Mouse (Mus musculus) cerebellum, adult 11-12 months (tissue): ENCODE results near the gene Ndel1.
"Not testable (repeated sequence)": the region's sequence is repeated elsewhere in the genome, so short reads cannot be mapped to it uniquely, and the experiment has no call there.

ENCODE experiments used
- DNase-seq: peaks from one replicate; pipeline ENCODE4 v3.0.0; 2022

Ndel1 gene

DNA sequence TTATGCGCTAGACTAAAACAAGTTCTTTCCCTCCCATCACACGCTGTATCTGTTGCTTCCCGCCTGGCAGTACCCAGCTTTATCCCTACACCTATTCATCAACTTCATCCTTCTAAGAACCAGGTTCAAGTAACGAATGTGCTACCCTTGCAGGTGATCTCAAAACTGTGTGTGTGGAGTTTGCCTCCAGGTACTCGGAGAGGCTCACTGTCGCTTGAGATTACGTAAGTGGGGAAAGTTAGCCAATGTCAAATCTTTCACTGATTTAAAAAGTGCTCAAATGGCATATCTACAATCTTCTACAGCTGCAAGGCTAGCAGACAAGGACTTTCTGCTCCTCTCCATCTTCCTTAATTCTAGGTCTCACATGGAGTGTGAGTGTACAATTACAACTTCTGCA is 20.8 kb downstream of the Ndel1 start:
- no peak for DNase-seq

DNA sequence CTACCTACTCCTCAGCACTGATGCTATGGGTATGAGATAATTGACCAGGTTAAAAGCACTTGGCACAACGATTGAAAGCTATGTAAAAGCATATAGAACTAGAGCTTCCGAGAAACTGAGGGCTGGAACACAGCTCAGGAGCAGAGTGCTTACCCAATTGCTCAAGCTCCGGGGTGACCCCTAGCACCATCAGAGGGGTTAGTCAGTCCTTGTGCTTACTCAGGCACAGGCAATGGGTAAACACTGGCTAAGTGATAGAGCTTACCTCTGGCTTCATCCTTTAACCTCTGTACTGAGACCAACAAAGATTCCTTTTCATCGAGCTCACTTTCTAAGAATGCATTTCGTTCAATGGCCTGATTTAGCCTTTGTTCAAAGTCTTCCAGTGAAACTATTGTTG is 32.1 kb downstream of the Ndel1 start:
- no peak for DNase-seq

DNA sequence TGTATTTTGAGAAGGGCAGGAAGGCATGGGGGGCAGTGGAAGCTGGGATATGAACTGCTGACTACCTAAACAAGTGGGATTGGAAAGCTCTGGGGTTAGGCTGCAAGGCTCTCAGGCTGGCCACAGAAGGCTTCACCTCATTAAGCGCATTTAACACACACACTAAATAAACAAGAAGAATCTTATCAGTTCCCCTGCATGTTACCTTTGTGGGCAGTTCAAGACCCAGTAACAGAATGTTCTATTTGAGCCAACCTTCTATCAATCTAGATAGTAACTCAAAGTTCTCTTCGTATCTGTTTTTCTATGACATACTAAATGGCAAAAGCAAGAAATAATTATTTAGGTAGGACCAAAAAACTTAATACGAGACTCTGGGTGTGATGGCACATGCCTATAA is 36.6 kb downstream of the Ndel1 start:
- no peak for DNase-seq

DNA sequence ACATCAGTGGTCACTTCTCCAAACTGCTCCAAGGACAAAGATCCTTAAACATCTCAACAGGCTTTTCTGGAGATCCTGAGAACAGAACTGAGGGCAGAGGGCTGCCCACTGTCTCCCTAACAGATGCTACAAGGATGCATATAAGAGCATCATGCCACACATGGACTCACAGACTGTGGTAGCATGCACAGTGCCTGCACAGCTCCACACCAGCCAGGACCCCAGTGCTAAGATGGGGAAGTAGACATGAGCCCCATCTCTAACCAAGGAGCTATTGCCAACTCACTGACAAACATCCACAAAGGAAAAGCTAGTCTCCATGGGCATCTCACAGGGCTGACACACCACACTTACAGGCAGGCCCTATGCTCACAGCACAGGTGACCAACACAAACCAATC is 38.1 kb downstream of the Ndel1 start:
- DNase-seq, result no peak

DNA sequence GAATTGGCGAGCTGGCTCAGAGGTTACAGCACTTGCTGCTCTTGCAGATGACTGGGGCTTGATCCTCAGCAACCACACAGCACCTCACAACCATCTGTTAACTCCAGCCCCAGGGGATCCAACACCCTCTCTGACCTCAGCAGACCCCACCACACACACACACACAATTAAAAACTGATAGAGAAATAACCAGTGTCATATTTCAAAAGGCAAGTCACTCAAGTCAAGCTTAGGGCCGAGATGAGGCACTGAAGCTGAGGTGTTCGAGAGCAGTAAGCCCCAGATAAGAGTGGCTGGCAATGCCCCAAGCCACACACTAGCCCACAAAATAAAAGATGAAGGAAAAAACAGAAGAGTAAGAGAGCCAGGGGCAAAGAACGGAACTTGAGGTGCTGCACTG is 38.9 kb downstream of the Ndel1 start:
- DNase-seq, result no peak

DNA sequence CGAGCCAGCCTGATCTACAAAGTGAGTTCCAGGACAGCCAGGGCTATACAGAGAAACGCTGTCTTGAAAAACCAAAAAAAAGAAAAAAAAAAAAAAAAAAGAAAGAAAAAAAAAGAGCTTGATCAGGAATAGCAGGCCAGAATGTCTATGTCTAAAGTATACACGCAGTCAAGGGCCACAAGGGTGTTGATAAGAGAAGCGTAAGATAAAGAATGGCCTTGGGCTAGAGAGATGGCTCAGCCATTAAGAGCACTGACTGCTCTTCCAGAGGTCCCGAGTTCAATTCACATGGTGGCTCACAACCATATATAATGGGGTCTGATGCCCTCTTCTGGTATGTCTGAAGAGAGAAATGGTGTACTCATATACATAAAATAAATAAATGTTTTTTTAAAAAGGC is 40.1 kb downstream of the Ndel1 start:
- DNase-seq, result not testable (repeated sequence)

DNA sequence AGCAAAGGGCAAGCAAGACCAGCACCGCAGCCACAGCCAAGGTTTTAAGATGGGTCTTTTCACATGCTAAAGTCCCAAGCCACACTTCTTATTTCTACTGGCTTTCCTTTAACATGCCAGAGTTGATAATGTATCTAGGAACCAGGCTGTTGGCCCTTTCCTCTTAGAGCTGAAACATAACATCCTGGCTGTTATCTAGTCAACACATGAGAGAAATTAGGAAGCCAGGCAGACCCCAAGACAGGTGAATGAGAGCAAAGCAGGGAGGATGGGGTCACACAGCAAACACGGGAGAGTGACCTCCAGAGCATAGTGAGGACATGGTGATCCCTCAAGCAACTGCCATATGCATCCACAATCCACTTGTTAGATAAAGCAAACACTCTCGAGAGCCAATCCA is 44.9 kb downstream of the Ndel1 start:
- no peak for DNase-seq

DNA sequence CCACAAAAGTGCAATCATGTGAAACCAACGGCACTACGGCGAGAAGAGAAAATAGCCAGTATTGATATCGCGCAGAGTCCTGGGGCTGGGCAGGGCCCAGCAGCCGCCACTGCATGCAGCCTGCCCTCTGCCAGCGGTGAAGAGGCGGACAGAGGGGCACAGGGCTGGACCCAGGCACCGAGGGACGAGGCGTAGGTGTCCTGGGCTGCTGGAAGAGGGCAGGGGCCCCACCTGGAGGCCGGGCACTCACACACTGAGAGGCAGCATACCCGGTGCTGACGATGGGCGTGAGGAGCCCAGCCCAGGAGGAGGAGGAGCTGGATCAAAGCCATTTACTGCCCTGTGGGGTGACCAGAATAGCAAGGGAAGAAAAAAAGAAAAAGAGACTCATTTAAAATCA is 49.3 kb downstream of the Ndel1 start:
- no peak for DNase-seq

DNA sequence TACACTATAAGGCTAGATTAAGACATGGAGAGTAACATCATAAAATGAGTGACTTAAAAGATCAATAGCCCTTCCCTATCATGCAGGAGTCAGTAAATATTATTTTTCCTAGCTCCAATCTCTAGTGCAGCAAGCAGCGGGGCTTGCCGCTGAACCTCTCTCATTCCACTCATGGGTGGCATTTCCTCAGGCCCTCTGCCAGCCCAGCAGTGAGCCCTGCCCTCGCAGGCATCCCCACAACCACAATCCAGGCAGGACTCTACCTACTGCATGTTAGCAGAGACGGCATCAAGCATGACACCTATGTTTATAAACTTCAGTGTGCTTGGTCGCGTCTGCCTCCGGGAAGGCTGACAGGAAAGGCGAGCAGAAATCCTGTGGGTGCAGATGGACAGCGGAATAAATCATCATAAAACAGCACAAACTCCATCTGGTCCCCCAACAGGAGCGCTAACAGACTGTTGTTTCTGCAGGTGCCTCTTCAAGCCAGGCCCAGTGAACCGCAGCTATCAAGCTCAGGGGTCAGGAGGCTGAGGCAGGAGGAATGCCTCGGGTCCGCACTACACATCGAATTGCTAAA is 52.3 kb downstream of the Ndel1 start:
- peak; percentile 61 for DNase-seq

DNA sequence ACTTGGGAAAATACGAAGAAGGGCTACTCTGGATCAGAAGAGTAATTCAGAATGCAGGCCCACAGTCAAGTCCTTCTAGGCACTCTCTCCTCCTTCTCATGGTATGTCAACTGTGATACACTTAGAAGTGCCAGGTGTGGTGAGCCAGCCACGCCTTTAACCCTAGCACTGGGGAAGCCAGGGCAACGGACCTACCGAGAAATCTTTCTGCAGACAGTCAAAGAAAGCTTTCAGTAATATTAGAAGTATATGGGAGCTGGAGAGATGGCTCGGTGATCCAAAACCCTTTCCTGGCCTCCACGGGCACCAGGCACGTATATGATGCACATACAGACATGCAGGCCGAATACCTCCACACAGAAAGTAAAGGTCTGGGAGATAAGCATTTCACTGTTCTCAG is 53.2 kb downstream of the Ndel1 start:
- no peak for DNase-seq

DNA sequence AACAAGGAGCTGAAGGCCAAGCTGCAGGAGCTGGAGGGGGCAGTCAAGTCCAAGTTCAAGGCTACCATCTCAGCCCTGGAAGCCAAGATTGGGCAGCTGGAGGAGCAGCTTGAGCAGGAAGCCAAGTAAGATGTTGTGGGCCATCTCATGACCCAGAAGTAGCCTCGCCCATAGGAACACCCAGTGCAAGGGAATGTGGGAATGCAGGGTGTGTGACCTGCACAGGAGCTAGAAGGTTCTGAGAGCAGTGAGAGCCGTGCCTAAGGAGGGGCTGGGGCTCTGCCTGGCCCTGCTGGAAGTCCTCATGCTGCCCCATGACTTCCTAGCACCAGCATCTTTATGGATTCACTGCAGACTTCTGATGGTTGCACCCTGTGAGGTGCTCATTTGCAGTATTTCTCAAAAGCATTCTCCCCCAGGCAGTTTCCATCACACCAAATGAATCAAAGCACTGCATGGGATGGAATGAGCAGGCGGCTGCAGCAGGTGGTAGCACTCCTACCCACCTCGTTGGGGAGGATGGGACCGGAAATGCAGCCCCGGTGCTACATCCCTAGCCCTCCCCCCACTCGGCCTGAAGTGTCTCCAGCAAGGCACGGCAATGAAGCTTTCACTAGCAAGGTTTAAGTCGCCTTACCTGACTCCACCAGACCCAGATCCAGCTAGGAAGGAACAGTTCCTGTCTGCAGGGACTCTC is 59.6 kb downstream of the Ndel1 start:
- DNase-seq, result no peak

DNA sequence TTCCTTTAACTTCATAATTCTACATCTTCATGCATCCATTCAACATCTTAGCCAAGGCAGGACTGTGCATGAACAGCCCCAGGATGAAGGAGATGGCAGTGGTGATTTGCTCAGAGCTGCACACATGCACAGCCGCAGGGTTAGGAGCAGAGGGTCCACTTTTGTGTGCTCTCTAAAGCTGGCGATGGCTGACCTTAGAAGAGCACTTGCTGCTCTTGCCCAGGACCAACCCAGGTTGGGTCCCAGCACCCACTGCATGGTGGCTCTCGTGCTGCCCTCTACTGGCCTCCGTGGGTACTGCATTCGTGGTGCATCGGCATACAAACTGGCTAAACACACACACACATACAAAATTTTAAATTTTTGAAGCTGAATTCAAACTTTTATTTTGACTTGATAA is 63.9 kb downstream of the Ndel1 start:
- DNase-seq, result peak; percentile 67

DNA sequence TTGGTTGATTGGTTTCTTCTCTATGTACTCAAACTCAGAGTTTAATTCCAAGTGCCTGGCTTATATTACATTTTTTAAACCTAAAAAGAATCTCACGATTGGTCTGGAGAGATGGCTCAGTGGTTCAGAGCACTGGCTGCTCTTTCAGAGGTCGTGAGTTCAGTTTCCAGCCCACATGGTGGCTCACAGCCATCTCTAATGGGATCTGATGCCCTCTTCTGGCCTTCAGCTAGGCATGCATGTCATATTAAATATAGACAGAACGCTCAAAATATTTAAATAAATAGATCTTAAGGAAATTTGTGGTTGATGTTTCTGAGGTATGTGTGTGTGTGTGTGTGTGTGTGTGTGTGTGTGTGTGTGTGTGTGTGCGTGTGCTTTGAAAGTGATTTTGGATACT is 66.5 kb downstream of the Ndel1 start:
- no peak for DNase-seq

DNA sequence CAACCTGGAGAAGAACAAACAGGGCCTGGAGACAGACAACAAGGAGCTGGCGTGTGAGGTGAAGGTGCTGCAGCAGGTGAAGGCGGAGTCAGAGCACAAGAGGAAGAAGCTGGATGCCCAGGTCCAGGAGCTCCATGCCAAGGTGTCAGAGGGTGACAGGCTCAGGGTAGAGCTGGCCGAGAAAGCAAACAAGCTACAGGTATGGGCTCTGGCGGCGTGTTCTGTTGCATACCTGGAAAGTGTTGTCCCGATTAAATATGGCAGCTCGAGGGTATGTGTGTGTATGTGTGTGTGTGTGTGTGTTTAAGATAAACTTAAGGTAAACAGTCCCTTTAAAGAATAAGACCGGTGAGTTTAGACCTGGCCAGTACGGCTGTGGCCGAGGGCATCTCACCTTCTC is 73.4 kb downstream of the Ndel1 start:
- DNase-seq, result no peak

DNA sequence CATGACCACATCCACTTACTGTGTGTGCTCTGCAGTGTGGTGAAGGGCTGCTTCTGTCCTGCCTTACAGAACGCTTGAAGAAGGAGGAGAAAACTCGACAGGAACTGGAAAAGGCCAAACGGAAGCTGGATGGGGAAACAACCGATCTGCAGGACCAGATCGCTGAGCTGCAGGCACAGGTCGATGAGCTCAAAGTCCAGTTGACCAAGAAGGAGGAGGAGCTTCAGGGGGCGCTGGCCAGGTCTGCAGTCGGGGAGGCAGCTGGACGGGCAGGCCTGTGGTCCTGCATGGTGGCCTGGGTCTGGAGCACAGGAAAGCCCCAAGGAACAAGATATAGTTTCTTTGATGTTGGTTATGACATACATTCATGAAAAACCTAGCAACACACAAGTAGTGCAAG is 79.9 kb downstream of the Ndel1 start:
- DNase-seq, result no peak

DNA sequence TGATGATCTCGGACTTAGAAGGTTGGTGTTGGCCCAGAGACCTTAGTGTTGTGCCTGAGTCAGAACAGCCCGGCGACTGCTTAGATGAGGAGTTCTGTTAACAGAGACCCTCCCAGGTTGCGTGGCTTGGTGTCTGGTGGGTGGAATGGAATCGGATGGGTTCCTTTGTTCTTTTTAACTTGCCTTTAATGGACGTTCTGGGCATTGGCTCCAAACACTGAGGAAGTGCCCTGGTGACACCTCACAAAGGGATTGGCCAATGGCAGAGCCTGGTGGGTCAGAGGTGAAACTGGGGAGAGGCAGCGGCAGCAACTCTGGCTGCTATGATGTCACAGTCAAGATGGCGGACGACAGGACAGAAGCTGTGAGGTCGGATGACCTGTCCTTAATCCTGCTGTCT is 80.9 kb downstream of the Ndel1 start:
- no peak for DNase-seq

DNA sequence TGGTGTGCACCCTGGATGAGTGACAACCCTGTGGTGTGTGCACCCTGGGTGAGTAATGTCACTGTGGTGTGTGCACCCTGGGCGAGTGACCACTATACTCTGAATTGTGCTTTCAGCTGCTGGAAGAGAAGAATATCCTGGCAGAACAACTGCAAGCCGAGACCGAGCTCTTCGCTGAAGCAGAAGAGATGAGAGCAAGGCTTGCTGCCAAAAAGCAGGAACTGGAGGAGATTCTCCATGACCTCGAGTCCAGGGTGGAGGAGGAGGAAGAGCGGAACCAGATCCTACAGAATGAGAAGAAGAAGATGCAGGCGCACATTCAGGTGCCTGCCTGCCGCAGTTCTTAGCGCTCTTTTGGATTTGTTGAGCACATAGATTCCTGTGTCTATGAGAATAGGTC is 84.4 kb downstream of the Ndel1 start:
- no peak for DNase-seq

DNA sequence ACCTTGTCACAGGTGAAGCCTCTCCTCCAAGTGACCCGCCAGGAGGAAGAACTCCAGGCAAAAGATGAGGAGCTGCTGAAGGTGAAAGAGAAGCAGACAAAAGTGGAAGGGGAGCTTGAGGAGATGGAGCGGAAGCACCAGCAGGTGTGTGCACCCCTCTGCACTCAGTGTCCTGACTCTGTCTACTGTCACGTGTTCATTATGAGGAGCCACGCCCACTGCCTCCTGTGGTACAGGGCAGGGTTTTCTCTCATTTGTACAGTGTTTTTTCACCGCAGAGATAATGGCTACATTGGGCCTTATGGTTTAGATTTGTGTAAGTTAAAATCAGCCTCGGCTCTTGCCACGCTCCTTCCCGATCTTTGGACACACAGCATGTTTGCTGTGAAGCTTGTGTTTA is 85.8 kb downstream of the Ndel1 start:
- DNase-seq, result no peak

DNA sequence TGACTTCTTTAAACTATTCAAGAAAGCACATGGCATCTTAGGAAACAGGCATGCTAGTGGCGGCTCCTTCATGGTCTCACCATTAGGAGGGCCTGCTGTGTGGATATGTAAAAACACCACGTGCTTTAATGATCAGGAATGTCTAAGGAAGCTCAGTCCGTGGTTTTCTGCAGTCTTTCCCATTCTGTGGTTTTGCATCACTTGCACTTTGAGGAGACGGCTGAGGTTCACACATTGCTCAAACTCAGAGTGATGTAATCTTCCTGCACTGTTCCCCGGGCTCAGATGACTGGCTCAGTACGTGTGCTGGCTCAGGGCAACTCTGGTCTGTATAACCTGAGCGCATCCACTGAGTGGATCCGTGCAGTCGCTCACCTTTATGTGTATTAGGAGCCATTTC is 89.3 kb downstream of the Ndel1 start:
- DNase-seq, result no peak

DNA sequence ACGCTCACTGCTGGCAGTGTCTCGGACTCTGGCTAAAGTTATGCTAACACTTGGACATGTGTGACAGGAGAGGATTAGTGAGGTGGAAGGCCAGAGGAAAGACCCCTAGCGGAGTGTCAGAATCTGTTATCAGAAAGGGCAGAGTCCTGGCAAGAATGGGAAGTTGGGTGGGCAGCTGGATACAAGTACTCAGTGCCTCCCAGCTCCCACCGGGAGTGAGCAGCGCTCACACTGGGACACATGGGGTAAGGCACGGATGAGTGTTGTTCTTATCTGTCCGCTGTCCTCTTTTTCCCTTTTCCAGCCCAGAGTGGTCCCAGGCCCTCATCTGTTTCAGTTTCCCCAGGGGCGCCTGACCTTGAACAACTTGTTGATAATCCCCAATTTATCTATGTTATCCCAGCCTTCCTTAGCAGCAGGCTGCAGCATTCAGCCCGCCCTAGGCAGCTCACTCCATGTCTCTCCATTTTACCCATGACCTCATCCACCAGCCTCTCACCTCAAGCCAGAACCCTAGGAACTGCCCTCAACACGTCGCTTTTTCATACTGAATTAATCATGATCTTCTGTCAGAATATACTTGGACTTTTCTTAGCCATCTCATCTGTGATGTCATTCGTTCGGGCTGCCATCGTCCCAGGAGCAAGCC is 91.1 kb downstream of the Ndel1 start:
- peak; percentile 28 for DNase-seq

DNA sequence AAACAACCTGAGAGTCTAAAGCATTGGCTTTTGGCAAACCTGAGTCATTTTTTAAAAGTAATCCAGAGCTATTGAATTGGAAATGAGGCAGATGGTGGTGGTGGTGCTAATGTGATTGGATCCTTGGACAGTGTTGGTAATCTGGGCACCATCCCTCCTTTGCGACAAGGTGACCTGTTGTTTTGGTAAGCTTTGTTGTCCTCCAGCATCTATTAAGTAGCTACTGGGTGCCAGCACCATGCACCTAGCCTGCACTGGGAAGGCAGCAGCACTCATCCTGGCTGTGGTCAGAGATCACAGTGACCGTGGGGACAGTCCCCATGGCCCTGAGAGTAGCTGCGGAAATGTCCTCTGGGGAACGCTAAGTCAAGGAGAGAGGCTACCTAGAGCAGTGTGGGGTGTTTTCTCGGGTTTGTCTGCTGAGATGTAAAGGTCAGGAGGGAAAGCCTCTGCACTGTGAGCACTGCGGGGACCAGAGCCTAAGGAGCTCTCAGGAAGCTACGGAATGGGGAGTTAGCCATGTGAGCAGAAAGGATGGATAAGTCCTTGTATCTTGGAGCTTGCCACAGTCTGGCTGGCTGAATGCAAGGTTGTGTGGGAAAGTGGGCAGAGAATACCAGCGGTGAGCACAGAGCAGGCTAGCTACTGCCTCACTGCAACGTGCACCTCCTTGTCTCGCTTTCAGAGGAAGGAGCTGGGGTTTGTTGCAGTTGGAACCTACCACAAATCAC is 91.8 kb downstream of the Ndel1 start:
- DNase-seq, result peak; percentile 42

DNA sequence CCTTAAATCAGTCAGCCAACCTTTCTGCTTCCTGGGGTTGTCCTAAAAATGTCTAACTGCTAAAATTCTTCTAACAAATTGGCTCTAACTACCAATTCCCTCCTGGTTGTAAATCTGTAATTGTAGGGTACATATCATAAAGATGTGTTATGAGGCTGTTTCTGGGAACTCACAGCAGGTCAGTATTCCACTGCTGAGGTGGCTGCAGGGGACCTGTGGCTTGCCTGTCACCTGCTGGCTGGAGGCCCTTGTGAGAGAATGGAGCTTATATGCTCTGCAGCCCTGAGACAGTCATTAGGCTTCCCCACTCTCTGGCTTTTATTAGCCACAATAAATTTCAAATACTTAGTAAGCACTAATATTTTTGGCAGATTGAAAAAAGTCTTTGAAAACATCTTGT is 92.8 kb downstream of the Ndel1 start:
- DNase-seq, result peak; percentile 33

DNA sequence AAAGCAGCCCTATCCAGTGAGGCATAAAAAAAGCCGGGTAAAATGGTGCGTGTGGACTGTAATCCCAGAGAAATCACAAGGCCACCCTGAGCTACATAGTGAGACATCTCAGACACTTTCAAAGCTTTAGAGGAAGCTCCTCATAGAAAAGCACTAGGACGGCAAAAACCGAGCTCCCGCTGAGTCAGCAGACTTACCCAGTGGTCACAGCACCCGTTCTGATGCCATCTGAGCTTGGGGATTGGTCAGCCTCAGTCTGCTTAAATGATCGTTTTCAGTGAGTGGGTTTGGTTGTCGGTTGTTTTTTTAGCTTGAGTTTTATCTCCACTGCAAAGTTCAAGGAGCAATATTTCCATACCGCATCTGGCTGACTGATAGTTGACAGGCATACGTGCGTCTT is 93.7 kb downstream of the Ndel1 start:
- DNase-seq, result no peak

DNA sequence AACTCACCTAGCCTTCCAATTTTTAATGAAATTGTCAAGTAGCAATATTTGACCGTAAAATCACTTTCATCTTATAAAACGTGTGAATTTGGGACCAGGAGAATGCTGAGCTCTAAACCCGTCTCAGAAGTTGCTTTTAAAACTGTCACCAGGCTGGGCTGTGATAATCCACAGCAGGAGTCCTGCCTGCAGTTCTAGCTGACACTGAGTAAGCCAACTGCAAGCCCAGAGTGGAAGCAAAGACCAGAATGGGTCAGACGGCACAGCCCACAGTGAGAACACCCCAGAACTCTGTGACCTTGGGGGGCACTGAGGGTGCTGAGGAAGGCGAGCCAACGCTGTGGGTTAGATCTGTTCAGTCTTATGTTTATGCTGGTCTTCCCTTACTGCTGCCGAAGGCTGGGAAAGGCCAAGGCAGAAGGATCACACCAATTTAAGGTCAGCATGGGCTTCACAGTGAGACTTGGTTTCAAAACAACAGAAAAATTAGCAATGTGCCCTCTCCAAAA is 95.5 kb downstream of the Ndel1 start:
- DNase-seq, result peak; percentile 33
